Mouse (Mus musculus): ENCODE data around the gene Auts2. TPM values are rescaled to one million over a fixed set of nuclear protein-coding genes. Genes with fewer than 3 reads are reported as not detected.

Auts2 gene
- polyA plus RNA-seq, 1 experiment from 2014 or later = 17.9 TPM

- Histone ChIP-seq H3K9ac (replicated peaks; ENCODE audit: low read length) (no peak overlapping the region), H3K4me3 (ENCODE audit: low read length) (no peak overlapping the region), H3K36me3 (ENCODE audit: insufficient read depth, low read length) (no peaks in the 10 kb centered on the region), H3K27ac (ENCODE audit: low read length) (no peak overlapping the region), H3K27me3 (ENCODE audit: insufficient read depth, low read length) (no peaks in the 10 kb centered on the region), H3K9me3 (ENCODE audit: low read length) (no peaks in the 10 kb centered on the region), H3K4me2 (replicated peaks; ENCODE audit: low read depth, low read length) (no peak overlapping the region), H3K4me1 (ENCODE audit: insufficient read depth, low read length) (no peaks in the 10 kb centered on the region)
- 71% methylated on average over 15 of the region's 15 CpGs for WGBS
- ATAC-seq (ENCODE audit: low FRiP score, low TSS enrichment) = no peak
These were observed 512.1 kb downstream of the Auts2 start for GRCm38 (mm10) chr5:132030941-132031531.

- no peaks in the 10 kb centered on the region for H3K36me3 ChIP-seq (ENCODE audit: insufficient read depth, low read length)
- H3K27me3 ChIP-seq (ENCODE audit: insufficient read depth, low read length) = no peaks in the 10 kb centered on the region
- no peak overlapping the region for H3K4me2 ChIP-seq (replicated peaks; ENCODE audit: low read depth, low read length)
- no peak overlapping the region for H3K9ac ChIP-seq (replicated peaks; ENCODE audit: low read length)
- no peak overlapping the region for H3K27ac ChIP-seq (ENCODE audit: low read length)
- H3K4me1 ChIP-seq (ENCODE audit: insufficient read depth, low read length) = no peaks in the 10 kb centered on the region
- 87% methylated on average over 11 of the region's 11 CpGs for WGBS
- H3K4me3 ChIP-seq (ENCODE audit: low read length) = no peak overlapping the region
- ATAC-seq (ENCODE audit: low FRiP score, low TSS enrichment) = no peak
- no peaks in the 10 kb centered on the region for H3K9me3 ChIP-seq (ENCODE audit: low read length)
These were observed 513.5 kb downstream of the Auts2 start for GRCm38 (mm10) chr5:132029638-132030037.

GRCm38 (mm10) chr5:132029038-132029437 lies 514.1 kb downstream of the Auts2 start:
- no peak for ATAC-seq (ENCODE audit: low FRiP score, low TSS enrichment)
- no peak overlapping the region for H3K27ac ChIP-seq (ENCODE audit: low read length)
- 87% methylated on average over 12 of the region's 12 CpGs for WGBS
- no peaks in the 10 kb centered on the region for H3K27me3 ChIP-seq (ENCODE audit: insufficient read depth, low read length)
- no peak overlapping the region for H3K4me3 ChIP-seq (ENCODE audit: low read length)
- H3K9ac ChIP-seq (replicated peaks; ENCODE audit: low read length) = no peak overlapping the region
- H3K36me3 ChIP-seq (ENCODE audit: insufficient read depth, low read length) = no peaks in the 10 kb centered on the region
- H3K4me2 ChIP-seq (replicated peaks; ENCODE audit: low read depth, low read length) = no peak overlapping the region
- H3K9me3 ChIP-seq (ENCODE audit: low read length) = no peaks in the 10 kb centered on the region
- no peaks in the 10 kb centered on the region for H3K4me1 ChIP-seq (ENCODE audit: insufficient read depth, low read length)

- no peaks in the 10 kb centered on the region for H3K4me1 ChIP-seq (ENCODE audit: insufficient read depth, low read length)
- H3K9ac ChIP-seq (replicated peaks; ENCODE audit: low read length) = no peak overlapping the region
- no peak overlapping the region for H3K4me3 ChIP-seq (ENCODE audit: low read length)
- no peaks in the 10 kb centered on the region for H3K9me3 ChIP-seq (ENCODE audit: low read length)
- no peak overlapping the region for H3K27ac ChIP-seq (ENCODE audit: low read length)
- WGBS = 75% methylated on average over 5 of the region's 5 CpGs
- no peak overlapping the region for H3K4me2 ChIP-seq (replicated peaks; ENCODE audit: low read depth, low read length)
- H3K27me3 ChIP-seq (ENCODE audit: insufficient read depth, low read length) = no peaks in the 10 kb centered on the region
- H3K36me3 ChIP-seq (ENCODE audit: insufficient read depth, low read length) = no peaks in the 10 kb centered on the region
- ATAC-seq (ENCODE audit: low FRiP score, low TSS enrichment) = no peak
These were observed 515.2 kb downstream of the Auts2 start for GRCm38 (mm10) chr5:132027859-132028498.

GRCm38 (mm10) chr5:132013296-132013695 lies 529.8 kb downstream of the Auts2 start:
- Histone ChIP-seq H3K4me1 (ENCODE audit: insufficient read depth, low read length) (peaks cover 3% of the 10 kb centered on the region), H3K9me3 (ENCODE audit: low read length) (no peaks in the 10 kb centered on the region), H3K4me3 (ENCODE audit: low read length) (no peak overlapping the region), H3K27me3 (ENCODE audit: insufficient read depth, low read length) (no peaks in the 10 kb centered on the region), H3K27ac (ENCODE audit: low read length) (no peak overlapping the region), H3K9ac (replicated peaks; ENCODE audit: low read length) (no peak overlapping the region), H3K36me3 (ENCODE audit: insufficient read depth, low read length) (no peaks in the 10 kb centered on the region), H3K4me2 (replicated peaks; ENCODE audit: low read depth, low read length) (no peak overlapping the region)
- 57% methylated on average over 7 of the region's 7 CpGs for WGBS
- no peak for ATAC-seq (ENCODE audit: low FRiP score, low TSS enrichment)

GRCm38 (mm10) chr5:132011795-132012194 lies 531.3 kb downstream of the Auts2 start:
- H3K4me1 ChIP-seq (ENCODE audit: insufficient read depth, low read length) = peaks cover 4% of the 10 kb centered on the region
- H3K36me3 ChIP-seq (ENCODE audit: insufficient read depth, low read length) = no peaks in the 10 kb centered on the region
- H3K4me2 ChIP-seq (replicated peaks; ENCODE audit: low read depth, low read length) = no peak overlapping the region
- H3K9me3 ChIP-seq (ENCODE audit: low read length) = no peaks in the 10 kb centered on the region
- H3K9ac ChIP-seq (replicated peaks; ENCODE audit: low read length) = no peak overlapping the region
- H3K27ac ChIP-seq (ENCODE audit: low read length) = no peak overlapping the region
- H3K4me3 ChIP-seq (ENCODE audit: low read length) = no peak overlapping the region
- ATAC-seq (ENCODE audit: low FRiP score, low TSS enrichment) = no peak
- no peaks in the 10 kb centered on the region for H3K27me3 ChIP-seq (ENCODE audit: insufficient read depth, low read length)

- Histone ChIP-seq H3K27ac (ENCODE audit: low read length) (no peak overlapping the region), H3K9me3 (ENCODE audit: low read length) (no peaks in the 10 kb centered on the region), H3K4me3 (ENCODE audit: low read length) (no peak overlapping the region), H3K4me1 (ENCODE audit: insufficient read depth, low read length) (peaks cover 4% of the 10 kb centered on the region), H3K4me2 (replicated peaks; ENCODE audit: low read depth, low read length) (no peak overlapping the region), H3K36me3 (ENCODE audit: insufficient read depth, low read length) (no peaks in the 10 kb centered on the region), H3K27me3 (ENCODE audit: insufficient read depth, low read length) (no peaks in the 10 kb centered on the region), H3K9ac (replicated peaks; ENCODE audit: low read length) (no peak overlapping the region)
- 15% methylated on average over 7 of the region's 7 CpGs for WGBS
- ATAC-seq (ENCODE audit: low FRiP score, low TSS enrichment) = peak; percentile 74; the same call in 1 of the 2 replicates
These were observed 534.4 kb downstream of the Auts2 start for GRCm38 (mm10) chr5:132008703-132009222.

- Histone ChIP-seq H3K36me3 (ENCODE audit: insufficient read depth, low read length) (no peaks in the 10 kb centered on the region), H3K9me3 (ENCODE audit: low read length) (no peaks in the 10 kb centered on the region), H3K27ac (ENCODE audit: low read length) (no peak overlapping the region), H3K4me1 (ENCODE audit: insufficient read depth, low read length) (peaks cover 4% of the 10 kb centered on the region), H3K9ac (replicated peaks; ENCODE audit: low read length) (no peak overlapping the region), H3K4me3 (ENCODE audit: low read length) (no peak overlapping the region), H3K27me3 (ENCODE audit: insufficient read depth, low read length) (no peaks in the 10 kb centered on the region), H3K4me2 (replicated peaks; ENCODE audit: low read depth, low read length) (no peak overlapping the region)
- 53% methylated on average over 4 of the region's 4 CpGs for WGBS
- no peak for ATAC-seq (ENCODE audit: low FRiP score, low TSS enrichment)
These were observed 535.2 kb downstream of the Auts2 start for GRCm38 (mm10) chr5:132007907-132008306.

GRCm38 (mm10) chr5:131992681-131993211 lies 550.4 kb downstream of the Auts2 start:
- Histone ChIP-seq H3K4me1 (ENCODE audit: insufficient read depth, low read length) (0 out of 2 replicates have a peak, but pooled peaks cover 3% of the 10 kb centered on the region), H3K27ac (ENCODE audit: low read length) (no peak overlapping the region), H3K4me2 (replicated peaks; ENCODE audit: low read depth, low read length) (no peak overlapping the region), H3K36me3 (ENCODE audit: insufficient read depth, low read length) (no peaks in the 10 kb centered on the region), H3K9me3 (ENCODE audit: low read length) (no peaks in the 10 kb centered on the region), H3K27me3 (ENCODE audit: insufficient read depth, low read length) (no peaks in the 10 kb centered on the region), H3K9ac (replicated peaks; ENCODE audit: low read length) (no peak overlapping the region), H3K4me3 (ENCODE audit: low read length) (no peak overlapping the region)
- ATAC-seq (ENCODE audit: low FRiP score, low TSS enrichment) = no peak
- 75% methylated on average over 12 of the region's 12 CpGs for WGBS

GRCm38 (mm10) chr5:131992268-131992667 lies 550.9 kb downstream of the Auts2 start:
- no peak overlapping the region for H3K4me2 ChIP-seq (replicated peaks; ENCODE audit: low read depth, low read length)
- WGBS = 76% methylated on average over 6 of the region's 6 CpGs
- H3K27ac ChIP-seq (ENCODE audit: low read length) = no peak overlapping the region
- no peaks in the 10 kb centered on the region for H3K9me3 ChIP-seq (ENCODE audit: low read length)
- H3K9ac ChIP-seq (replicated peaks; ENCODE audit: low read length) = no peak overlapping the region
- H3K4me3 ChIP-seq (ENCODE audit: low read length) = no peak overlapping the region
- no peaks in the 10 kb centered on the region for H3K27me3 ChIP-seq (ENCODE audit: insufficient read depth, low read length)
- no peak for ATAC-seq (ENCODE audit: low FRiP score, low TSS enrichment)
- H3K36me3 ChIP-seq (ENCODE audit: insufficient read depth, low read length) = no peaks in the 10 kb centered on the region
- H3K4me1 ChIP-seq (ENCODE audit: insufficient read depth, low read length) = 0 out of 2 replicates have a peak, but pooled peaks cover 3% of the 10 kb centered on the region

Data from kidney, embryonic 16.5 days (tissue).